Mouse (Mus musculus) bone marrow, adult 2 months (tissue): Measurements from ENCODE around the gene Itsn2.
A peak's percentile ranks its signal among the peaks of the same experiment; 100 is the strongest.

Source experiments
- CTCF ChIP-seq: fragments of 200-500 bp; IDR thresholded peaks from 2 replicates; pipeline ENCODE4 v1.5.1; 2011; ENCODE audit warnings: low read length, control low read depth; ENCODE audit not compliant: control insufficient read depth, insufficient read depth
- POLR2A ChIP-seq: fragments of 200-500 bp; IDR thresholded peaks from 2 replicates; pipeline ENCODE4 v1.6.1; 2011; ENCODE audit warnings: low read depth, mild to moderate bottlenecking, control low read depth, low read length, borderline replicate concordance; ENCODE audit not compliant: control insufficient read depth

DNA sequence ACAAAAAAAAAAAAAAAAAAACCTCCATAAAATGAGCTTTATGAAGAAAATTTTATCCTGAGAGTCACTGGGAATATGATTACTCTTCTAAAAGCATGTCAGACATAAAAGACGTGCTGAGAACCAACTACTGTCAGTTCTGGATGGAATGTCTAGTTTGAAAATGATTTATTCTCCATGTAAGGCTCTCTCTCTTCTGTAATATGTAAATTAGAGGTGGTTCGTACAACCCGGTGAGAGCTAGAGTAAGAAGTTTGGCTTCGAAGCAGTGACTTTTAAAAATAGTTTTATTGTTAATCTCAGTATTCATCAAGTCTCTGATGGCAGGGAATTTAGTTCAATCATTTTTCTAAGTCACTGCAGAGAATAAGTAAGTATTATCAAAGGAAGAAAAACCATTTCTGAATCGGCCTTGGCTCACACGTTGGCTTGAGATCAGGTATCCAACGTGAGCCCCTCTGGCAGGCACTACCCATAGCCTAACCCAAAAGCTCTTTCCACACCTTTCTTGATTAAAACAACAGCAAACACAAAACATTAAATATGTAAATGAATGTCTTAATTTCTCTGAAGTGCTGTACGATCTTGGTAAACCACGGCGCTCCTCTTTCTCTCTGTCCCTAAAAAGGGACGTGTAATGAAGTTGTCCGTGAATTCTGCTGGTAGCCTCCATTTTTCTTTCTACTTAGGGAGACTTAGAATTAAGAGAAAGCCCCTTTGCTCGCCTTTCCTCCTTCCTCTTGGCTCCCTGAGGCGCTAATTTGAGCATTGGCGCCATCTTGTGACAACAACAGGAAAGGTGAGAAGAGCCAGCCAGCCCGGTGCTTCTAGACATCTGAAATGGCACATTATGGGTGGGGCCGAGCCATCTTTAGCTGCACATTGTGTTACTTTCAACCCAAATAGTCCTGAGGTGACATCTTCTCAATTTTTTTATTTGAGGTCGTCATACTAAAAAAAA lies 44.1 kb upstream of the Itsn2 start:
- TF ChIP-seq POLR2A (no peak), CTCF (peak; percentile 77)
